Mouse (Mus musculus) testis, adult 2 months (tissue): Measurements from ENCODE around the gene Kcnmb1. TPM values are rescaled to one million over a fixed set of nuclear protein-coding genes. Genes with fewer than 3 reads are reported as not detected.
A peak's percentile ranks its signal among the peaks of the same experiment; 100 is the strongest.

Experiments
- H3K27ac ChIP-seq: fragments of 200-500 bp; 2 replicates; pipeline ENCODE4 v1.5.1; 2012; ENCODE audit warnings: low read depth, low read length; ENCODE audit not compliant: control insufficient read depth, insufficient read depth
- H3K27me3 ChIP-seq: fragments of 200-500 bp; 2 replicates; pipeline ENCODE4 v1.6.1; 2012; ENCODE audit warnings: mild to moderate bottlenecking, low read length, moderate library complexity; ENCODE audit not compliant: control insufficient read depth, insufficient read depth
- H3K36me3 ChIP-seq: fragments of 200-500 bp; 2 replicates; pipeline ENCODE4 v1.6.1; 2012; ENCODE audit warnings: mild to moderate bottlenecking, low read length; ENCODE audit not compliant: control insufficient read depth, insufficient read depth
- H3K4me1 ChIP-seq: fragments of 200-500 bp; 2 replicates; pipeline ENCODE4 v1.6.1; 2012; ENCODE audit warnings: low read length; ENCODE audit not compliant: control insufficient read depth, insufficient read depth
- H3K4me3 ChIP-seq: fragments of 200-500 bp; 2 replicates; pipeline ENCODE4 v1.5.1; 2012; ENCODE audit warnings: low read depth, mild to moderate bottlenecking, low read length, moderate library complexity, mixed read lengths; ENCODE audit not compliant: control insufficient read depth
- CTCF ChIP-seq: fragments of 200-500 bp; IDR thresholded peaks from 2 replicates; pipeline ENCODE4 v1.5.1; 2012; ENCODE audit warnings: low read depth, mild to moderate bottlenecking, inconsistent platforms, low read length, moderate library complexity; ENCODE audit not compliant: control insufficient read depth, insufficient read depth, insufficient replicate concordance
- POLR2A ChIP-seq: fragments of 200-500 bp; IDR thresholded peaks from 2 replicates; pipeline ENCODE4 v1.6.1; 2012; ENCODE audit warnings: low read depth, mild to moderate bottlenecking, inconsistent platforms, low read length, moderate library complexity; ENCODE audit not compliant: control insufficient read depth
- polyA plus RNA-seq: library from polyadenylated mRNA; depleted of rRNA; stranded (reverse); fragments of >200 nt; gene quantifications from 2 replicates; pipeline ENCODE4 v1.2.3, GENCODE M21; 2012

Kcnmb1 gene
- polyA plus RNA-seq, 1 experiment: 0.20 TPM

- Histone ChIP-seq H3K4me3 (no peak overlapping the region), H3K27me3 (no peaks in the 10 kb centered on the region), H3K4me1 (peaks cover 4% of the 10 kb centered on the region), H3K36me3 (no peaks in the 10 kb centered on the region), H3K27ac (peak overlapping the region; percentile 71; the same call in 1 of the 2 replicates)
- TF ChIP-seq POLR2A (no peak), CTCF (peak; percentile 43; the same call in 1 of the 2 replicates)
Observed at GRCm38 (mm10) chr11:34001938-34002592, 39.3 kb downstream of the Kcnmb1 start.

GRCm38 (mm10) chr11:34002593-34002965, 39.8 kb downstream of the Kcnmb1 start:
- Histone ChIP-seq H3K27ac (peak overlapping the region; percentile 71; the same call in 1 of the 2 replicates), H3K27me3 (no peaks in the 10 kb centered on the region), H3K36me3 (no peaks in the 10 kb centered on the region), H3K4me1 (peaks cover 4% of the 10 kb centered on the region), H3K4me3 (no peak overlapping the region)
- TF ChIP-seq CTCF: no peak
- TF ChIP-seq POLR2A: no peak

GRCm38 (mm10) chr11:34007616-34008015, 44.8 kb downstream of the Kcnmb1 start:
- Histone ChIP-seq H3K4me3 (no peak overlapping the region), H3K36me3 (no peaks in the 10 kb centered on the region), H3K27ac (no peak overlapping the region), H3K27me3 (no peaks in the 10 kb centered on the region), H3K4me1 (no peaks in the 10 kb centered on the region; the same call in none of the 2 replicates)
- no peak for TF ChIP-seq CTCF
- no peak for TF ChIP-seq POLR2A

GRCm38 (mm10) chr11:34008214-34008613, 45.4 kb downstream of the Kcnmb1 start:
- H3K4me3 ChIP-seq: peak overlapping the region; percentile 26

GRCm38 (mm10) chr11:34008702-34009101, 45.9 kb downstream of the Kcnmb1 start:
- peak; percentile 50; the same call in 1 of the 2 replicates for TF ChIP-seq CTCF
- no peak for TF ChIP-seq POLR2A
- Histone ChIP-seq H3K4me1 (no peaks in the 10 kb centered on the region; the same call in none of the 2 replicates), H3K27ac (no peak overlapping the region)

More at GRCm38 (mm10) chr11:34008214-34008613, 45.4 kb downstream of the Kcnmb1 start:
- Histone ChIP-seq H3K27me3 (no peaks in the 10 kb centered on the region), H3K27ac (no peak overlapping the region), H3K36me3 (no peaks in the 10 kb centered on the region), H3K4me1 (no peaks in the 10 kb centered on the region; the same call in none of the 2 replicates)
- TF ChIP-seq POLR2A (no peak), CTCF (no peak)

GRCm38 (mm10) chr11:34009316-34010087, 46.7 kb downstream of the Kcnmb1 start:
- TF ChIP-seq CTCF (no peak), POLR2A (no peak)

More at GRCm38 (mm10) chr11:34008702-34009101, 45.9 kb downstream of the Kcnmb1 start:
- H3K27me3 ChIP-seq: no peaks in the 10 kb centered on the region
- H3K4me3 ChIP-seq: peak overlapping the region; percentile 26; the same call in 1 of the 2 replicates
- H3K36me3 ChIP-seq: no peaks in the 10 kb centered on the region

GRCm38 (mm10) chr11:34010133-34010858, 47.5 kb downstream of the Kcnmb1 start:
- H3K4me3 ChIP-seq: no peak overlapping the region
- TF ChIP-seq CTCF (no peak), POLR2A (no peak)
- H3K36me3 ChIP-seq: no peaks in the 10 kb centered on the region
- H3K27ac ChIP-seq: no peak overlapping the region
- H3K27me3 ChIP-seq: no peaks in the 10 kb centered on the region
- H3K4me1 ChIP-seq: no peaks in the 10 kb centered on the region; the same call in none of the 2 replicates

More at GRCm38 (mm10) chr11:34009316-34010087, 46.7 kb downstream of the Kcnmb1 start:
- no peak overlapping the region for H3K27ac ChIP-seq
- H3K4me3 ChIP-seq: no peak overlapping the region
- H3K27me3 ChIP-seq: no peaks in the 10 kb centered on the region
- no peaks in the 10 kb centered on the region for H3K36me3 ChIP-seq
- H3K4me1 ChIP-seq: no peaks in the 10 kb centered on the region; the same call in none of the 2 replicates
